Mouse (Mus musculus): Measurements from ENCODE around the gene Hip1. TPM values are rescaled to one million over a fixed set of nuclear protein-coding genes. Genes with fewer than 3 reads are reported as not detected.
A peak's percentile ranks its signal among the peaks of the same experiment; 100 is the strongest.

The Hip1 gene
- polyA plus RNA-seq (2015; fragmentation: Nextera tagmentation; extraction: Ambion mirVana) = 22.8 and 24.9 TPM in 2 replicates

DNA sequence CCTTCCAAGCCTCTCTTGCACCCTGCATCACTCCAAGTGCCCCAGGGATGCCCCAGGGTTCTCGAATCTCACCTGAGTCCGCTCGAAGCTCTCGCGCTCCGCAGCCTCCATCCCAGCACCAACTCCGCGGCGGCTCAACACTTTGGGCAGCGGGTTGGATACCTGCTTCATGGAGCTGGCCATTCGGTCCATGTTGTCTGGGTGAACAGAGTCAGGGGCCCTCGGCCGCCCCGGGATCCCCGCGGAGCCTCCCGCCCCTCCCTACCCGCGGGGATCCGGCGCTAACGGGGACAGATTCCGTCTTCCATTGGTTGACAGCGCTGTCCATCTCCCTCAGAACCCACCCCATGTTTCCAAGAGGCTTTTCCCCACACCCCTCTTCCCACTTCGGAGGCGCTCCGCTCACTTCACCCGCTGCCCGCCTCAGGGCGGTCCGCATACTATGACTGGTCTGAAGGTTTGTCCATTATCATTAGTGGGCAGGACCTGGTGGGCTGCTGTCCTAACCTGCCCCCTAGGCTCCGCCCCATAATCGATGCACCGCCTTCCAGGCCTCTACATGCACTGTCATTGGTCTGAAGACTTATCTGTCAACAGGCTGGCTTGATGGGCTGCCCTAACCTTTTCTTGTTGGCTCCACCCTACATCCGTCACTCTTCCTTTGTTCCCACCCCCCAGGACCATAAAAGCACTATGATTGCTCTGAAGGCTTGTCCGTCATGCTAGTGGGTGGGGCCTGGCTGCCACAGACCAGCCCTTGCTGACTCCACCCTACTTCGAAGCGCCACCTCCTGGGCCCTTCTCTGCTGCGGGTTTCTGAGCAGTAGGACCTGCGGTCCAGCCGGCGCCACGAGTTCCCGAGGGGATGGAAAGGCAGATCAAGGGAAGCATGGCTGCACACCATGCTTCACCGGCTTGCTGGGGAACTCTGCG is at the start of gene Hip1:
Hip1 (minus strand) TSS at position 256 of the 933 bp plus-strand sequence.
- Histone ChIP-seq H3K27me3 (replicated peaks) (0 out of 2 replicates have a peak, but pooled peaks cover 13% of the 10 kb centered on the region), H3K9me3 (no peaks in the 10 kb centered on the region), H3K4me3 (peak within 1 kb of the TSS; percentile 79), H3K36me3 (no peaks in the 10 kb centered on the region), H3K9ac (peak within 1 kb of the TSS; percentile 86), H3K4me1 (peaks cover 19% of the 10 kb centered on the region), H3K4me2 (peak within 1 kb of the TSS; percentile 97), H3K27ac (replicated peaks) (peak within 1 kb of the TSS; percentile 67)
- ATAC-seq (ENCODE audit: extremely low read depth, insufficient number of reproducible peaks, low FRiP score, low TSS enrichment) = peak; percentile 98
- under 1% methylated on average over 46 of the region's 46 CpGs for WGBS

DNA sequence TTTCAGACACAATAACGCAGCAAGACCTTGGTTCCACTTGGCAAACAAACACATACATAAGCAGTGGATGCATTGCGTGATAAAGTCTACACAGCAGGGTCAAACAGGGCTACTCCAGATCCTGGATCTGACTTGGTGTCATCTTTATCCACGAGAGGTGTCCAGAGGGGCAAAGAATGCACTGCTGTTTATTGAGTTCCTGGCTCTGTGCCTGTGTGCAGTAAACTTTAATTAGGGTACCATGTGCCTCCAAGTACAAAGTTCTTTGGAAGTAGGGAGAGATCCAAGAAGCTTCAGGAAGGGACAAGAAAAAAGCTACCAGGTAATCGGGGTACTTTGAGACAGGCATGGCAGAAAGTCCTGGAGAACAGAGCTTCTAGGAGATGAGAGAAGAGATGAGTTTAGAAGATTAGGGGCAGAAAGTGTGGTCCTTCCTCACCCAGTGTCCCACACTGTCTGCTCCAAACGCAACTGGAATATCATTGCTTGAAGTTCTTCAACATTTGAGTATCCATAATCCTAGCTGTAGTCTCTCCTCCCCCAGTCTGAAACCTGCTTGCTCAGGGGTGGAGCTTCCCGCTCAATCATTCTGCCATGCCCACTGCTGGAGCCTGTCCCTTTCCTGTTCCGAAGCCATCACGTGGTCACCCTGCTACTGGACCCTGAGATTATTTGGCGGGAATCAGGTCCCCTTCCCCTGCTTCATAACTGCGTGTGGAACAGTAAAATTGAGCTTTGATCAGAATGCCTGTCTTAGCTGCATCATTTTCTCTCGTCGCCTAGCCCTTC is 45.3 kb upstream of the Hip1 start:
- H3K4me2 ChIP-seq = no peak overlapping the region
- no peaks in the 10 kb centered on the region for H3K27me3 ChIP-seq (replicated peaks)
- WGBS = 69% methylated on average over 12 of the region's 12 CpGs
- H3K9ac ChIP-seq = no peak overlapping the region
- no peak overlapping the region for H3K4me3 ChIP-seq
- H3K9me3 ChIP-seq = peaks cover 15% of the 10 kb centered on the region; the same call in 1 of the 2 replicates
- no peak for ATAC-seq (ENCODE audit: extremely low read depth, insufficient number of reproducible peaks, low FRiP score, low TSS enrichment)
- H3K4me1 ChIP-seq = no peaks in the 10 kb centered on the region
- H3K36me3 ChIP-seq = no peaks in the 10 kb centered on the region
- H3K27ac ChIP-seq (replicated peaks) = no peak overlapping the region

DNA sequence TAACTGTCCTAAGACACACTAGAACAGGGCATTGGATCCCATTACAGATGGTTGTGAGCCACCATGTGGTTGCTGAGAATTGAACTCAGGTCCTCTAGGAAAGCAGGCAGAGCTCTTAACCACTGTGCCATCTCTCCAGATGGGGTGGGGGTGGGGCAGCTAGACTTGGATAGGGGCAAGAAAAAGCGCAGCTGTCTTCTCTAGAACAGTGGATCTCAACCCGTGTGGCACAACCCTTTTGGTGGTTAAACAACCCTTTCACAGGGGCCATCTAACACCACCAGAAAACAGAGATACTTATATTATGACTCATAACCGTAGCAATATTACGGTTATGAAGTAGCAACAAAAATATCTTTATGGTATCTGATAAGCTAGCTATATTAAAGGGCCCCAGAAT is 42.8 kb upstream of the Hip1 start:
- H3K4me2 ChIP-seq = no peak overlapping the region
- H3K27ac ChIP-seq (replicated peaks) = no peak overlapping the region
- 78% methylated on average over 4 of the region's 4 CpGs for WGBS
- no peak overlapping the region for H3K4me3 ChIP-seq
- ATAC-seq (ENCODE audit: extremely low read depth, insufficient number of reproducible peaks, low FRiP score, low TSS enrichment) = no peak
- H3K36me3 ChIP-seq = no peaks in the 10 kb centered on the region
- no peak overlapping the region for H3K9ac ChIP-seq
- no peaks in the 10 kb centered on the region for H3K27me3 ChIP-seq (replicated peaks)
- no peaks in the 10 kb centered on the region for H3K4me1 ChIP-seq
- H3K9me3 ChIP-seq = peaks cover 15% of the 10 kb centered on the region; the same call in 1 of the 2 replicates

- 82% methylated on average over 8 of the region's 8 CpGs for WGBS
- Histone ChIP-seq H3K9me3 (0 out of 2 replicates have a peak, but pooled peaks cover 5% of the 10 kb centered on the region), H3K4me3 (no peak overlapping the region)
These were observed 40.8 kb upstream of the Hip1 start for GRCm38 (mm10) chr5:135585691-135586090.

DNA sequence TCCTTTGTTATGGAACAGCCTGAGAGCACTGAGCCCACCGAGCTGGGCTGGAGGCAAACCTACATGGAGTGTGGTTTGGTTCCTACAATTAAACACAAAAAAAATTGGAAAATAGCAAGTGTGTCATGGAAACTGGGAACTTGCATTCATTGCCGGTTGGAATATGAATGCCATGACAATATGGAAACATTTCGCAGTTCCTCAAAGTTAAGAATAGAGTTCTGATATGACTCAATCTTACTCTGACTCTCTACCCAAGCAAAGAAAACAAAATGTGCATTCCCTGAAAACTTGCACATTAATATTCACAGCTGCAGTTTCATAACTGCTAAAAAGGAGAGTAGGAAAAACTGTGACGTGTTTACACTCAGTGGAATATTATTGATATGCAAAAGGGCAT is 37.4 kb upstream of the Hip1 start:
- ATAC-seq (ENCODE audit: extremely low read depth, insufficient number of reproducible peaks, low FRiP score, low TSS enrichment) = no peak
- no peaks in the 10 kb centered on the region for H3K4me1 ChIP-seq
- H3K27ac ChIP-seq (replicated peaks) = no peak overlapping the region
- H3K4me2 ChIP-seq = no peak overlapping the region
- H3K9me3 ChIP-seq = no peaks in the 10 kb centered on the region
- no peak overlapping the region for H3K4me3 ChIP-seq
- no peaks in the 10 kb centered on the region for H3K36me3 ChIP-seq
- no peaks in the 10 kb centered on the region for H3K27me3 ChIP-seq (replicated peaks)
- H3K9ac ChIP-seq = no peak overlapping the region
- 69% methylated on average over 4 of the region's 4 CpGs for WGBS

More at GRCm38 (mm10) chr5:135585691-135586090, 40.8 kb upstream of the Hip1 start:
- Histone ChIP-seq H3K4me1 (no peaks in the 10 kb centered on the region), H3K27ac (replicated peaks) (no peak overlapping the region), H3K4me2 (no peak overlapping the region), H3K9ac (no peak overlapping the region), H3K36me3 (no peaks in the 10 kb centered on the region), H3K27me3 (replicated peaks) (no peaks in the 10 kb centered on the region)
- no peak for ATAC-seq (ENCODE audit: extremely low read depth, insufficient number of reproducible peaks, low FRiP score, low TSS enrichment)

GRCm38 (mm10) chr5:135579331-135579751 is 34.4 kb upstream of the Hip1 start:
- no peak overlapping the region for H3K27ac ChIP-seq (replicated peaks)
- H3K9me3 ChIP-seq = no peaks in the 10 kb centered on the region

GRCm38 (mm10) chr5:135576055-135576454 is 31.1 kb upstream of the Hip1 start:
- no peak overlapping the region for H3K27ac ChIP-seq (replicated peaks)
- peaks cover 12% of the 10 kb centered on the region; the same call in 1 of the 2 replicates for H3K27me3 ChIP-seq (replicated peaks)
- no peak for ATAC-seq (ENCODE audit: extremely low read depth, insufficient number of reproducible peaks, low FRiP score, low TSS enrichment)
- WGBS = 54% methylated on average over 4 of the region's 4 CpGs
- no peaks in the 10 kb centered on the region for H3K9me3 ChIP-seq
- H3K9ac ChIP-seq = no peak overlapping the region
- no peaks in the 10 kb centered on the region for H3K36me3 ChIP-seq
- no peak overlapping the region for H3K4me3 ChIP-seq
- no peaks in the 10 kb centered on the region for H3K4me1 ChIP-seq
- no peak overlapping the region for H3K4me2 ChIP-seq

More at GRCm38 (mm10) chr5:135579331-135579751, 34.4 kb upstream of the Hip1 start:
- 79% methylated on average over 10 of the region's 10 CpGs for WGBS
- Histone ChIP-seq H3K27me3 (replicated peaks) (0 out of 2 replicates have a peak, but pooled peaks cover under 1% of the 10 kb centered on the region), H3K4me1 (no peaks in the 10 kb centered on the region), H3K36me3 (no peaks in the 10 kb centered on the region), H3K4me3 (no peak overlapping the region), H3K9ac (no peak overlapping the region), H3K4me2 (no peak overlapping the region)
- ATAC-seq (ENCODE audit: extremely low read depth, insufficient number of reproducible peaks, low FRiP score, low TSS enrichment) = no peak

- WGBS = 69% methylated on average over 6 of the region's 6 CpGs
These were observed 28.1 kb upstream of the Hip1 start, which contains the start of gene Ccl24 for GRCm38 (mm10) chr5:135573006-135573405. Ccl24 (minus strand) TSS chr5:135573049.

GRCm38 (mm10) chr5:135568698-135569097 is 23.8 kb upstream of the Hip1 start:
- Histone ChIP-seq H3K4me1 (0 out of 2 replicates have a peak, but pooled peaks cover 4% of the 10 kb centered on the region), H3K4me3 (no peak overlapping the region), H3K9me3 (no peaks in the 10 kb centered on the region), H3K9ac (no peak overlapping the region), H3K27ac (replicated peaks) (no peak overlapping the region), H3K36me3 (no peaks in the 10 kb centered on the region), H3K4me2 (no peak overlapping the region), H3K27me3 (replicated peaks) (peaks cover 13% of the 10 kb centered on the region; the same call in 1 of the 2 replicates)
- no peak for ATAC-seq (ENCODE audit: extremely low read depth, insufficient number of reproducible peaks, low FRiP score, low TSS enrichment)
- 63% methylated on average over 6 of the region's 6 CpGs for WGBS

More at GRCm38 (mm10) chr5:135573006-135573405, 28.1 kb upstream of the Hip1 start, which contains the start of gene Ccl24:
- ATAC-seq (ENCODE audit: extremely low read depth, insufficient number of reproducible peaks, low FRiP score, low TSS enrichment) = no peak
- H3K4me3 ChIP-seq = no peak within 1 kb of the TSS
- peaks cover 17% of the 10 kb centered on the region; the same call in 1 of the 2 replicates for H3K27me3 ChIP-seq (replicated peaks)
- H3K9ac ChIP-seq = no peak within 1 kb of the TSS
- no peaks in the 10 kb centered on the region for H3K9me3 ChIP-seq
- H3K36me3 ChIP-seq = no peaks in the 10 kb centered on the region
- H3K27ac ChIP-seq (replicated peaks) = no peak within 1 kb of the TSS
- no peaks in the 10 kb centered on the region for H3K4me1 ChIP-seq
- no peak within 1 kb of the TSS for H3K4me2 ChIP-seq

GRCm38 (mm10) chr5:135567556-135568265 is 22.8 kb upstream of the Hip1 start:
- Histone ChIP-seq H3K36me3 (no peaks in the 10 kb centered on the region), H3K9ac (no peak overlapping the region), H3K4me2 (no peak overlapping the region), H3K4me3 (no peak overlapping the region), H3K27me3 (replicated peaks) (peaks cover 13% of the 10 kb centered on the region; the same call in 1 of the 2 replicates), H3K27ac (replicated peaks) (no peak overlapping the region), H3K4me1 (0 out of 2 replicates have a peak, but pooled peaks cover 4% of the 10 kb centered on the region), H3K9me3 (no peaks in the 10 kb centered on the region)
- WGBS = 68% methylated on average over 6 of the region's 6 CpGs
- ATAC-seq (ENCODE audit: extremely low read depth, insufficient number of reproducible peaks, low FRiP score, low TSS enrichment) = no peak
